Mouse (Mus musculus) heart, embryonic 14.5 days (tissue): ENCODE data around the gene Serping1. TPM values are rescaled to one million over a fixed set of nuclear protein-coding genes. Genes with fewer than 3 reads are reported as not detected.

Experiments
- ATAC-seq: fragments of 200-750 bp; cut with Nextera tagmentation; 2 replicates; pipeline ENCODE4 v1.8.0; 2017; ENCODE audit warnings: low read depth, moderate TSS enrichment; ENCODE audit not compliant: insufficient number of reproducible peaks, insufficient read depth, low FRiP score
- H3K27ac ChIP-seq, 2 experiments: fragments of 200-500 bp in 1 of 2; fragments of 300-500 bp in 1 of 2; sonication (generic) in 1 of 2; replicated peaks in 1 of 2; 2 replicates each; pipeline ENCODE4 v1.5.1; 2012 to 2014; ENCODE audit warnings: low read depth in 2 of 2, low read length in 2 of 2, control low read depth in 1 of 2, mild to moderate bottlenecking in 1 of 2, mixed read lengths in 1 of 2; ENCODE audit not compliant: control insufficient read depth in 1 of 2, insufficient read depth in 1 of 2
- H3K27me3 ChIP-seq: fragments of 300-500 bp; sonication (generic); 2 replicates; pipeline ENCODE4 v1.6.1; 2014; ENCODE audit warnings: mild to moderate bottlenecking, low read length, control low read depth; ENCODE audit not compliant: control insufficient read depth, insufficient read depth
- H3K36me3 ChIP-seq: fragments of 300-500 bp; sonication (generic); 2 replicates; pipeline ENCODE4 v1.6.1; 2014; ENCODE audit warnings: mild to moderate bottlenecking, control low read depth, low read length, mixed read lengths; ENCODE audit not compliant: control insufficient read depth, insufficient read depth
- H3K4me1 ChIP-seq, 2 experiments: fragments of 200-500 bp in 1 of 2; fragments of 300-500 bp in 1 of 2; sonication (generic) in 1 of 2; 2 replicates each; pipeline ENCODE4 v1.6.1; 2012 to 2014; ENCODE audit warnings: low read length in 2 of 2, control low read depth in 1 of 2, mixed read lengths in 1 of 2; ENCODE audit not compliant: control insufficient read depth in 2 of 2, insufficient read depth in 2 of 2
- H3K4me2 ChIP-seq: fragments of 300-500 bp; sonication (generic); 2 replicates; pipeline ENCODE4 v1.6.1; 2014; ENCODE audit warnings: mild to moderate bottlenecking, low read length
- H3K4me3 ChIP-seq, 2 experiments: fragments of 200-500 bp in 1 of 2; fragments of 300-500 bp in 1 of 2; sonication (generic) in 1 of 2; 2 replicates each; pipeline ENCODE4 v1.5.1; 2012 to 2014; ENCODE audit warnings: low read length in 2 of 2, mild to moderate bottlenecking in 2 of 2, control low read depth in 1 of 2, low read depth in 1 of 2, moderate library complexity in 1 of 2; ENCODE audit not compliant: control insufficient read depth in 1 of 2, insufficient read depth in 1 of 2
- H3K9ac ChIP-seq: fragments of 300-500 bp; sonication (generic); 2 replicates; pipeline ENCODE4 v1.6.1; 2014; ENCODE audit warnings: mild to moderate bottlenecking, low read length
- H3K9me3 ChIP-seq: fragments of 300-500 bp; sonication (generic); 2 replicates; pipeline ENCODE4 v1.6.1; 2016; ENCODE audit warnings: low read length, control low read depth; ENCODE audit not compliant: control insufficient read depth
- WGBS: fragments of 180-500 bp; shearing (Covaris S2); extraction: QIAGEN DNeasy Blood & Tissue Kit; methylation state at CpG from one replicate; pipeline ENCODE4 v1.1.7; 2014; 5-methylcytosine and 5-hydroxymethylcytosine counted together
- polyA plus RNA-seq: library from polyadenylated mRNA; unstranded; fragments of >200 nt; fragmentation: Nextera tagmentation; extraction: Ambion mirVana; gene quantifications from 2 replicates; pipeline ENCODE4 v1.2.1, GENCODE M21; 2014

Serping1 gene
- polyA plus RNA-seq, 1 experiment from 2014 or later, result 46.6 TPM

DNA sequence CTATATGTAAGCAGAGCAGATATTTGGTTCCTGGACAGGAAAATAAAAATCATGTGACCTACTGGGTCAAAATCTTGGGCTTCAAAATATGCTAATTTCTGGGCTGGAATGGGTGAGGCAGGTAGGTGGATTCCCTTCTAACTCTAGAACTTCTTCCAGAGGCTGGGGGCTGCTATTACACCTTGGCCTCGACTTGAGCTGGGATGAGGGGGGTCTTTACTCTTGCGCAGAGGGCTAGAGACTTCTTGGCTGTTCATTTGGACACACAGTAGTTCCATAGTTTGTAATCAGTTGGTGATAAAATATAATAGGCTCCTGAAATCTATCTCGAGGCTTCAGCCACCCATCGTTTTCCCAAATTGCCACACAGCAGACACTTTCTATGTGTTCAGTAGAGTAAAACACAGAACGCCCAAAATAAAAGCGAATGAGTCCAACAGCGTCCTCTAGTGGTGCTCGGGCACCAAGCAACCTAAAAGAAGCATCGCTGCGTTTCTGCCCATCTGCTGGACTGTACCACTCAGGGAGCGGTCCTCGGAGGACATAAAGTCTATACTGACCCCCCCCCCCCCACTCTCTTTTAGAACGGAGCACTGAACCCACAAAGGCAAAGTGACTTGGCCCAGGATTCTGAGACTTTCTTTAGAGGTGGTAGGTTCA lies 22.7 kb upstream of the Serping1 start:
- Histone ChIP-seq H3K9ac (peak overlapping the region; percentile 64), H3K27ac (peak overlapping the region in 1 of 2 experiments; percentile 67; a peak in 1 of 4 replicates), H3K27me3 (no peaks in the 10 kb centered on the region), H3K4me3 (peak overlapping the region; percentile 48 to 62), H3K4me1 (peaks cover 2 to 6% of the 10 kb centered on the region in 2 experiments; a peak in 2 of 4 replicates), H3K9me3 (no peaks in the 10 kb centered on the region), H3K4me2 (peak overlapping the region; percentile 98), H3K36me3 (no peaks in the 10 kb centered on the region)
- 14% methylated on average over 13 of the region's 13 CpGs for WGBS
- peak; percentile 37; the same call in 1 of the 2 replicates for ATAC-seq

DNA sequence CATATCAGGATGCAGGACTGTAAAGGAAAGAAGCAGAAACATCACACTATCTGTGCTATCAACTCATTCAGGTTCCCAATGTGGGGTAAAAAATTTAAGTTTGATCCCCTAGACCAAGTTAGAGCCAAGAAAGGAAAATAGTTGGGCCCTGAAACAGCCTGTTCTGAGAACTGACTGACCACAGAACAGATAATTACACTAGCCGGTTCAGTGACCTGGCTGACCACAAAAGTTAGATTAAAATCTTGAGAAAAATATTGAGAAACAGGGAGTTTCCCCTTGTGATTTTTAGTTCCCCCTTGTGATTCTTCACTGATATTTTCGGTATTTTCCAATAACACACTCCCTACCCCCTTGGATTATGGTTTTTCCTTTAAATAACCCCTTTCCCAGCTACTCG lies 18.6 kb upstream of the Serping1 start:
- no peak overlapping the region for H3K9ac ChIP-seq
- WGBS, result 66% methylated on average over 3 of the region's 3 CpGs
- H3K4me2 ChIP-seq, result no peak overlapping the region
- H3K27ac ChIP-seq, result no peak overlapping the region
- H3K27me3 ChIP-seq, result no peaks in the 10 kb centered on the region
- H3K9me3 ChIP-seq, result no peaks in the 10 kb centered on the region
- H3K36me3 ChIP-seq, result no peaks in the 10 kb centered on the region
- peaks cover 5 to 11% of the 10 kb centered on the region in 2 experiments; a peak in 3 of 4 replicates for H3K4me1 ChIP-seq
- no peak overlapping the region for H3K4me3 ChIP-seq
- ATAC-seq, result no peak

DNA sequence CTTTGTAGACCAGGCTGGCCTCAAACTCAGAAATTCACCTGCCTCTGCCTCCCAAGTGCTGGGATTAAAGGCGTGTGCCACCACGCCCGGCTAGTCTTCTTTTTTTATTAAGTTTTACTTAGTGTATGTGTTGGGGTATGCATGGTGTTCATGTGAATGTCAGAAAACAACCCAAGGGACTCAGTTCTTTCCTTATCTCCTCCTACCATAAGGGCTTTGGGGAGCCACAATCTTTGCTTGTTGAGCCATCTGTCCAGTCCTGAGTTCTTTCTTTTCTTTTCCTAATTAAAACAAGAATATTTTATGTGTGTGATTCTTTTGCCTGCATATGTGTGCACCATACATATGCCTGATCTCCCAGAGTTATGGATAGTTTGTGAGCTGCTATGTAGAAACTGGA lies 17.9 kb upstream of the Serping1 start:
- Histone ChIP-seq H3K27me3 (no peaks in the 10 kb centered on the region), H3K36me3 (no peaks in the 10 kb centered on the region), H3K9me3 (no peaks in the 10 kb centered on the region), H3K4me1 (peaks cover 5 to 11% of the 10 kb centered on the region in 2 experiments; a peak in 3 of 4 replicates), H3K4me3 (no peak overlapping the region), H3K4me2 (no peak overlapping the region), H3K9ac (no peak overlapping the region), H3K27ac (no peak overlapping the region)
- no peak for ATAC-seq
- WGBS, result 91% methylated on average over 3 of the region's 3 CpGs

DNA sequence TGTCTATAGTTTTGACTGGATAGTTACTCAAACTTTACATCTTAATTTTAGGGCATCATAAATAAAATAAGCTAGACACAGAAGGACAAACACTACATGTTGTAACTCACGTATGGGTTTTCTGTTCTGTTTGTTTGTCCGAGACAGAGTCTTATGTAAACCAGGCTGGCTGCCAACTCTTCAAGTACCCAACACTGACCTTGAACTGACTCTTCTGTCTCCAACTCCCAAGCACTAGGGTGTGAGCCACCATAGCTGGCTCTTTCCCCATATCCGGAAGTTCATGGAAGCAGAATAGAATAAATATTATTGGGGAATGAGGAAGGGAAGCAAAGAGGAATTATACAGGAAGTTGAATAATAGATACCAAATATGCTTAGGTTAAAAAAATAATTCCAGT lies 17.3 kb upstream of the Serping1 start:
- no peak overlapping the region for H3K4me3 ChIP-seq
- no peaks in the 10 kb centered on the region for H3K27me3 ChIP-seq
- no peak overlapping the region for H3K4me2 ChIP-seq
- no peaks in the 10 kb centered on the region for H3K9me3 ChIP-seq
- no peak overlapping the region for H3K9ac ChIP-seq
- no peaks in the 10 kb centered on the region for H3K36me3 ChIP-seq
- H3K4me1 ChIP-seq, result peaks cover 5 to 7% of the 10 kb centered on the region in 2 experiments; a peak in 2 of 4 replicates
- no peak for ATAC-seq
- H3K27ac ChIP-seq, result no peak overlapping the region
- 42% methylated on average over 3 of the region's 3 CpGs for WGBS

DNA sequence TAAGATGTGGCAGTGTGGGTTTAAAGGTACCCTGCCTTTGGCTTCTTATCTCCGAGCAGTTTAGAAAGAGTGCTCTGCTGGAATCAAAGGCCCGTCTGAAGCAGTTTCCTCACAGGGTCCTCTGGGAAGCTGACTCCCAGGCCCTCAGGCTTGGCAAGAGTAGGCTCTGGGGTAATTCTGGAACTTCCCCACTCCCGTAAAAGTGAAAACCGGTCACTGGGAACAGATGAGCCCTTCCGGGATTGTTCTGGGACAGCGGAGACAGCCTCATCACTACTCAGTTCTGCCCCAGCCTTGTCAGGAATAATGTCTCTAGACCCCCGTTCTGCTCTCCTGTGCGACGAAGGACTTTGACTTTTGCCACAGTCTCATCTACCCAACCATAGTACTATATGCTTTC lies 15.2 kb upstream of the Serping1 start:
- Histone ChIP-seq H3K9ac (peak overlapping the region; percentile 38; the same call in 1 of the 2 replicates), H3K36me3 (no peaks in the 10 kb centered on the region), H3K4me1 (peaks cover 5 to 12% of the 10 kb centered on the region in 2 experiments; a peak in 3 of 4 replicates), H3K9me3 (no peaks in the 10 kb centered on the region), H3K4me2 (no peak overlapping the region), H3K4me3 (no peak overlapping the region), H3K27ac (0 out of 4 replicates have a peak overlapping the region, but pooled peaks of 1 of the 2 experiments have one; percentile 14), H3K27me3 (no peaks in the 10 kb centered on the region)
- WGBS, result 41% methylated on average over 9 of the region's 9 CpGs
- no peak for ATAC-seq

DNA sequence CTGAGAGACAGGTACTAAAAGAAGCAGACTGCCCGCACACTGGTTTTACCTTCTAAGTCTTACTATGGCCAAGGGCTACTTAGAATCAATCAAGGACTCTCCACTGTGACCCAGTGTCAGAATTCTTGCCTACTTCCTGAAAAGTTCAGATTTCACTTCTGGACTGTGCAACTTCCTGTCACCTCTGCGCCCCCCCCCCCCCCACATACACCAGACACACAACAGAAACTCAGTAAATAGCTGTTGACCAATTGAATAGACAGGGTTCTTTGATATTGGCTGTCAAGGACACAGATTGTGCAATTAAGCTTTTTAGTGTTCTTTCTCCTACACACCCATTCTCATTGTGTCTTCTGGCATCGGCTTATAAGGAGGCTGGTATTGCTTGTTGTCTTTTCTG lies 13.1 kb upstream of the Serping1 start:
- H3K4me2 ChIP-seq, result no peak overlapping the region
- H3K27me3 ChIP-seq, result no peaks in the 10 kb centered on the region
- no peaks in the 10 kb centered on the region for H3K9me3 ChIP-seq
- peaks cover 11 to 28% of the 10 kb centered on the region in 2 experiments for H3K4me1 ChIP-seq
- 72% methylated on average over 3 of the region's 3 CpGs for WGBS
- H3K9ac ChIP-seq, result no peak overlapping the region
- no peak for ATAC-seq
- no peak overlapping the region for H3K4me3 ChIP-seq
- no peak overlapping the region for H3K27ac ChIP-seq
- no peaks in the 10 kb centered on the region for H3K36me3 ChIP-seq

DNA sequence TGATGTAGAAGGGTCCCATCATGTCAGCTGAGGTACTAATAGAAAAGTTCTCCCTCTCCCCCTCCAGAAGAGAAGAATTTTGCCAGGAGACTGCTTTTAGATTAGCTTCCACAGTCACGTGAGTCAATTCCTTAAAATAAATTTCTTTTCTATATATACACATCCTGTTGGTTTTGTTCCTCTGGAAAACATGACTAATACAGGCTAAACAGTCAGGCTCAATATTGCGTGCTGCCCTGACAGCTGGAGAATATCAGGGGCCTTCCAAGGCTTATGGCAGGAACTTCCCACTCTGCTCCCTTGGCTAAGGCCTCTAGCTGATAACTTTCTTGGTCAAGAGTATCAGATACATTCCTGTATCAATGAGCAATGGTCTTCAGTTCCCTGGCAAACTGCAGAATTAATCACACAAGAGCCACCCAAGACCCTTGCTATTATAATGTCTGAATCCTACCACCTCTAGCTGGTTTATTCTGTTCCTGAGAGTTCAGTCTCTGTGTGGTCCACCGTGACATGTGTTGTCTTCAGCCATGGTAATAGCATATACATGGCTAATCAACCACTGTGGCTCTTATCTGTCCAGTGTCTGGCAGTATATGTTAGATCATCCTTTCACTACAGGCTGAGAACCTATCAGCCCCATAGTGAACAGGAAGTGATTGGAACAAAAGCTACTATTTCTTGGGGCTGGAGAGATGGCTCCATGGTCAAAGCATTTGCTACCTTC lies 8.8 kb upstream of the Serping1 start:
- peaks cover 6 to 21% of the 10 kb centered on the region in 2 experiments; a peak in 3 of 4 replicates for H3K4me1 ChIP-seq
- no peaks in the 10 kb centered on the region for H3K36me3 ChIP-seq
- H3K4me3 ChIP-seq, result no peak overlapping the region
- ATAC-seq, result peak; percentile 59; the same call in 1 of the 2 replicates
- H3K9ac ChIP-seq, result no peak overlapping the region
- H3K9me3 ChIP-seq, result no peaks in the 10 kb centered on the region
- WGBS, result 35% methylated on average over 3 of the region's 3 CpGs
- no peaks in the 10 kb centered on the region for H3K27me3 ChIP-seq
- H3K4me2 ChIP-seq, result no peak overlapping the region
- H3K27ac ChIP-seq, result peak overlapping the region; percentile 28 to 56; a peak in 3 of 4 replicates
